Mouse (Mus musculus) cortical plate, adult 2 months (tissue): ENCODE measurements around the gene Lingo1.

Experiments used
- CTCF ChIP-seq: fragments of 200-500 bp; IDR thresholded peaks from 2 replicates; pipeline ENCODE4 v1.5.1; 2011; ENCODE audit warnings: mild to moderate bottlenecking, control low read depth, low read length; ENCODE audit not compliant: insufficient read depth; ENCODE audit errors: extremely low read depth
- POLR2A ChIP-seq: fragments of 200-500 bp; IDR thresholded peaks from 2 replicates; pipeline ENCODE4 v1.6.1; 2011; ENCODE audit warnings: mild to moderate bottlenecking, low read length, control low read depth; ENCODE audit not compliant: insufficient read depth; ENCODE audit errors: extremely low read depth

DNA sequence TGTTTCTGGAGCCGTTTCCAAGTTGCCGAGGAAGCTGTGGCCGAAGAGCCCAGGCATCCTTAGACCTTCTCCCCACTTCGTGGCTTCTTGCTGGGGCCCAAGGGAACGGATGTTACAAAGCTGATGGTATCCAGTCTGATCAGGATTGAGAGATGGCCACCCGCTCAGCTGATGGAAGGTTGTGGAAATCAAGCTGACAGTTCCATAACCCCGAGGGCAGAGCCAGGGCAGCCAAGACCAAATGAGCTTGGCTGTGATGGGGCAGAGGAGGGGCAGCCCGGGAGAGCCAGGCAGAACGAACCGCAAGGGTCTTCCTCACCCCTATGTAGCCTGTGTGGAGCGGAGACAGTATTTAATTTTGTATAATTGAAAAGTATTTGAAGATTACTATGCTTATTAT lies 218.9 kb downstream of the Lingo1 start:
- TF ChIP-seq CTCF = no peak
- no peak for TF ChIP-seq POLR2A
